19 mouse cellular contexts compared by ENCODE assay signal in the genomic region with DNA sequence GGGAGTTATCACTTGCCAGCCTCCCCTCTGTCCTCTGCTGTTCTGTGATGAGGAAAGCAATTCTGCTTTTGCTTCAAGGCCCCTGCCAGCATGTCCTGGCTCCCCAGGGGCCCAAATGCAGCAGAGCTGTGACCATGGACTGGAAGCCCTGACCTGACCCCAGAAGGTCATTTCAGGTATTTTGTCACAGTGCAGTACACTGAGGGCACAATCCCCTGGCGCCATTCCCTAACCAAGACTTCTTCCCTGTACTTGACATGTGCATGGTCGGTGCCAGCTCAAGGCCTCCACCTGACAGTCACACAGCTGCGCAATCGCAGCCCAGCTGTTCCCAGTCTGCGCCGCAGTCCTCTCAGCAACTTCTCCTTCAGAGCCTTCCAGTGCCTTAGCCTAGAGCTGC. TPM values are rescaled to one million over a fixed set of nuclear protein-coding genes. Genes with fewer than 3 reads are reported as not detected.
"Had no signal": no experiment of that assay in that cellular context is flagged by ENCODE, and none has a peak within 500 bp of the region (broad histone marks: within the 10 kb centered on the region; RNA-seq: fewer than 3 reads in every experiment).

No protein-coding gene starts in this region.

- H3K4me1 ChIP-seq: lung, embryonic 15.5 days; midbrain, embryonic 15.5 days; neural tube, embryonic 12.5 days; stomach, embryonic 15.5 days had no signal

- H3K9me3 ChIP-seq: lung, embryonic 15.5 days; megakaryocyte, embryonic 14.5 days; midbrain, embryonic 13.5 days; midbrain, embryonic 15.5 days; neural tube, embryonic 12.5 days; stomach, embryonic 15.5 days had no signal

- H3K4me2 ChIP-seq: lung, embryonic 15.5 days; midbrain, embryonic 11.5 days; midbrain, embryonic 13.5 days; midbrain, embryonic 15.5 days; neural tube, embryonic 12.5 days; stomach, embryonic 15.5 days had no signal

- DNase-seq: lung, adult 2 months; lung, postnatal 10 days; lung, postnatal 36 days; right cerebral cortex, postnatal 14 days; thymus, adult 2 months; thymus, postnatal 25 days; thymus, postnatal 4 days had no signal

- H3K27ac ChIP-seq: lung, embryonic 15.5 days; macrophage; midbrain, embryonic 13.5 days; midbrain, embryonic 15.5 days; neural tube, embryonic 12.5 days; stomach, embryonic 15.5 days; stomach, postnatal 0 days had no signal

- H3K27me3 ChIP-seq: lung, embryonic 15.5 days; megakaryocyte, embryonic 14.5 days; stomach, embryonic 15.5 days had no signal

- H3K9ac ChIP-seq: lung, embryonic 15.5 days; midbrain, embryonic 13.5 days; midbrain, embryonic 15.5 days; neural tube, embryonic 12.5 days; stomach, embryonic 15.5 days had no signal

- ATAC-seq: midbrain, embryonic 13.5 days; midbrain, embryonic 15.5 days had no signal

- H3K4me3 ChIP-seq: lung, embryonic 15.5 days; megakaryocyte, embryonic 14.5 days; midbrain, embryonic 13.5 days; midbrain, embryonic 15.5 days; neural tube, embryonic 12.5 days; stomach, embryonic 15.5 days had no signal

RNA-seq across cellular contexts. Expression of a gene that starts 59.0 kb away (rescaled TPM):
- total RNA-seq: megakaryocyte progenitor cell, adult 5-6 weeks; midbrain, postnatal 0 days had no signal
- polyA plus RNA-seq: macrophage; midbrain, embryonic 11.5 days; neural tube, embryonic 14.5 days had no signal
